Mouse (Mus musculus) hindlimb bud, embryonic 11.5 days (tissue): ENCODE measurements at regions not wholly inside any gene's neighbourhood (a gene's known extent, or its start where the extent isn't known, plus 50 kb on each side); places are given as distances from the start of the nearest gene placed in this dataset.

Experiments used
- DNase-seq: peaks from one replicate; pipeline ENCODE4 v3.0.0-alpha.2; 2012; ENCODE audit warnings: low read depth, low spot score; ENCODE audit errors: extremely low spot score

GRCm38 (mm10) chr5:64494429-64494828 lies 308.8 kb upstream of the Klf3 start:
- no peak for DNase-seq

- DNase-seq: no peak
Observed at GRCm38 (mm10) chr5:64496853-64497252, 306.3 kb upstream of the Klf3 start.

- no peak for DNase-seq
Observed at GRCm38 (mm10) chr5:64498431-64498830, 304.8 kb upstream of the Klf3 start.

DNA sequence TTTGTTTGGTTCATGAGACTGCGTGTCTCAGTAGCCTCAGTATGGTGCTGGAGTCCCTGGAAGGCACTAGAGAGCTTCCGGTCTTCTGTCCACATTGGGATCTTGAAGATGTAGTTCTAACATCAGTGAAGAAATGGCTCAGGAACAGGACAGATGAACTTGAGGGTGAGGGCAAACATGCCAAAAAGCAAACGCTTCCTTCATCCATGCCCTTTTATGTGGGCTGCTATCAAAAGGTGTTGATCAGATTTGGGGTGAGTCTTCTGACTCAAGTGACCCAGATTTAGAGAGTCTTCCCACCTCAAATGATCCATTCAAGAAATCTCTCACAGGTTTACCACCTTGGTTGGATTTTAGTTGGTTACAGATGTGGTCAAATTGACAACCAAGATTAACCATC lies 304.1 kb upstream of the Klf3 start:
- no peak for DNase-seq

DNA sequence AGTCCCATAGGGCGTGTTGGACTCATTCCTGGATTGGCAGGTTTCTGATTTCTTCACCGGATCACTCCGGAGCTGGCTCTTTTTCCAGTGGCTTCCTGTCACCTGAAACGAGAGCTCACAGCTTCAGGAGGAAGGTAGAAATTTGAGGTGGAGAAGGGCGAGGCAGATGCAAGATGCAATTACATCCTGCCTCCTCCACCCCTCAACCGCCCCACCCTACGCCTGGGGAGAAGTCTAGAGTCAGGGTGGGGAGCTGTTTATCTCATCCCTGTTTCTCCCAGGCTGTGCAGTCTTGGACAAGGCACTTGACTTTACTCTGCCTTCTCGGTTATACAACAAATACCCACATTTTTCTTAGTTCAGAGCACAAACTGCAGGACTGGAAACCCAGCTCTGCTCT lies 302.8 kb upstream of the Klf3 start:
- DNase-seq: no peak

- no peak for DNase-seq
Observed at GRCm38 (mm10) chr5:64500866-64501265, 302.3 kb upstream of the Klf3 start.

GRCm38 (mm10) chr5:64501746-64502145 lies 301.4 kb upstream of the Klf3 start:
- no peak for DNase-seq

DNA sequence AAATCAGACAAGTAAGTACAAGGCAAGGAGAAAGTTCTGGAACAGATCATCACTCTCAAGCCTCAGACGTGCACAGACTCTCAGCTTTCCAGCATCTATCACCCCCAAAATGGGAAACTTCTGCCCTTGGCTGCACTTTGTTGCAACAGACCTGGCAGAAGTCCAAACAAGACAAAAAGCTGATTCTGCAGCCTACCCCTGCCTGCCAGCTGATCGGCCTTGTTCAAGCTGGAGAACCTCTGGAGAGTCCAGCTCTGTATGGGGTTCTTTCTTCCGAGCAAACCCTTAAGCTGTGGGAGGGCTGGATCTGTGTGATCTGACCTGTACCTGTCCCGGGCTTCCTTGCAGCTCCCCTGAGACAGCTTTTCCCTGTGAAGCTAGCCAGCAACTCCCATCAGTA lies 299.7 kb upstream of the Klf3 start:
- DNase-seq: no peak

DNA sequence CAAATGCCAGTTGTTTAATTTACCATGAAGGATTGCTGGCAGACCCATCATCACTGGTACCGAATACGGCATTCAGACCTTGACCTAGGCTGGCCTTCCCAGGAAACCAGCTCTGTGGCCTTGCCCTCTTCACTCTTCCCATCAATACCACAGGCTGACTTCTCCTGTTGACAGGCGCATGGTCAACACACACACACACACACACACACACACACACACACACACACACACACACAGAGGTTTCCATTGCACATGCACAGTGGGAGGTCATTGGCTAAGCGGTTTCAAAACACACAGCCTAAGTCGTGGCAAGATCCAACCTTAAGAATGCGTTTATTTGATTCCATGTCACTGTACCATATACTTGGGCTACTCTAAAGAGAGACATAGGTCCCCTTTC lies 298.7 kb upstream of the Klf3 start:
- DNase-seq: no peak

DNA sequence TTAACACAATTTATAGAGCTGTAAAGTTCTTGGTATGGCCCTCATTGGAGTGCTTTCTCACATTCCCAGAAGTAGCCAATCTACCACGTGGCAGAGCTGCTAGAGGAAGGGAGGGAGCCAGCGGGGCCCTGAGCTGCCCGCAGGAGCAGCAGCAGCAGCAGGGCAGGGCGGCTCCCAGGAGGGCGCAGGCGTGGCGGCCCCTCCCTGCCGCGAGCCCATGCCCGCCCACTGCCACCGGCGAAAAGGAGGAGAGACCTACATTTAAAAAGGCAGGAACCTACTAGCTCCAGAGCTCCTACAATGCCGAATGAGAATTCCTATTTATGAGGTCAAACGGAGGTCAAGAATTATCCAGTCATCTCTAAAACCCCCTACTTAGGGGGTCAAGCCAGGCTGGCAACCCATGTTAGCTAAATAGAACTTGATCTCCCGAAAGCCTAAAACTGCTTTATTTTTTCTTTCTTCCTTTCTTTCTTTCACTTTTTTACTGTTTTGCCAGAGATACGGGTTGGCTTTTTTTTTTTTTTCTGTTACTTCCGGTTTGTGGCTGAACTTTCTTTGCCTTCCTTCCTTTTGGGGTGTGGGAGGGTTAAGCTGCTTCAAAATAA lies 297.9 kb upstream of the Klf3 start:
- no peak for DNase-seq

- no peak for DNase-seq
Observed at GRCm38 (mm10) chr5:64505835-64506600, 297.2 kb upstream of the Klf3 start.

GRCm38 (mm10) chr5:64508565-64508964 lies 294.6 kb upstream of the Klf3 start:
- DNase-seq: no peak

DNA sequence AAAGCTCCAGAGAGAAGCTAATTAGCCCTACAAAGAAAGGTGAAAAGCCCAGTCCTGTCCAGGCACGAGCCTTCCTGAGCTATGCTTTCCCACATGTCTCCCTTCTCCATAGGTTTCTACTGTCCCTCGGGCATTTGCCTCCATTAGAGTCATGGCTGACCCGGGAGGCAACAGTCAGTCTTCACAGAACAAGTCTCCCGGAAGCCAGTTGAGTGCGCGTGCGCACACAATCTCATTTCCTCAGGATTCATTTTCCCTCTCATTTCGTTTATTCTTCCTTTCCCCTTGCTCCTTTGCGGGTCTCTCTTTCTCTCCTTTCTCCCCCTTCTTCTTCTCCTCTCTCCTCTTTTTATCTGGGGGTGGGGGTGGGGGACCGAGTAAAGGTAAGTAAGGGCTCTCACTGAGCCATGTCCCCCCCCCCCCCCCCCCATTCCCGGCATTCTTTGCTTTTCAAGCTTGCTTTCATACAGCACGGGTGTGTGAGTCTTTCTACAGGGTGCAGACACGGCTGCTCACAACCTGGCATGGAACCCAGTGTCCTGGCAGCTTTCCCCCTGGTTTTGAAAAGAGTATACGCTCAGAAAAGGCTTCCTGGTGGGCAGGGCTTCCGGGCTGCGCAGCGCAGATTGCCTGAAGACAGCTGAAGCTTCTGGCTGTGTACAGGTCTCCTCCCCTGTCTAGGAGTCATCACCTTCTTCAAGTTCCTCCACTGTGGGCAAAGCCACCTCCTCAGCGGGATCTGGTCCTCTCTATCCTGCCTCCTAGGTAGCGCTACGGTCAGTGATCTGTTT lies 289.8 kb upstream of the Klf3 start:
- DNase-seq: no peak

GRCm38 (mm10) chr5:64516115-64516665 lies 287.0 kb upstream of the Klf3 start:
- DNase-seq: no peak

- DNase-seq: no peak
Observed at GRCm38 (mm10) chr5:64517241-64517640, 285.9 kb upstream of the Klf3 start.

DNA sequence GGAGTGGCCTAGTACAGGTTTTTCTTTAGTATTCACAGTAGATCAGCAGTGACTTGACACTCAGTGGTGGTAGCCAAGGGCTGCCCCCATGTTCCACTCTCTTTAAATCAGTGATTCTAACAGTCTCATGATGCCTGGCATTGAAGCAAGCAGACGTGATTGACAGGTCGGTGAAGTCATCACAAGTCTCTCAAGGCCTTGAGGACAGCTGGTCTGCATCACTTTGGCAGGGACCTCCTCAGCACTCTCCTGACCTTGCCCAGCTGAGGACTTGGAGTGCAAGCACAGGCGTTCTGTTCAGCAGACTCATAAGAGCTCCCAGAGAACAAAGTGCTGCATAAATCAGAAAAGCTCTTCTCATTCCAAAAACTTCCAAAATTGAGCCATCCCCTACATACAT lies 285.4 kb upstream of the Klf3 start:
- no peak for DNase-seq

GRCm38 (mm10) chr5:64519036-64519435 lies 284.2 kb upstream of the Klf3 start:
- DNase-seq: no peak

GRCm38 (mm10) chr5:64519731-64520130 lies 283.5 kb upstream of the Klf3 start:
- no peak for DNase-seq

DNA sequence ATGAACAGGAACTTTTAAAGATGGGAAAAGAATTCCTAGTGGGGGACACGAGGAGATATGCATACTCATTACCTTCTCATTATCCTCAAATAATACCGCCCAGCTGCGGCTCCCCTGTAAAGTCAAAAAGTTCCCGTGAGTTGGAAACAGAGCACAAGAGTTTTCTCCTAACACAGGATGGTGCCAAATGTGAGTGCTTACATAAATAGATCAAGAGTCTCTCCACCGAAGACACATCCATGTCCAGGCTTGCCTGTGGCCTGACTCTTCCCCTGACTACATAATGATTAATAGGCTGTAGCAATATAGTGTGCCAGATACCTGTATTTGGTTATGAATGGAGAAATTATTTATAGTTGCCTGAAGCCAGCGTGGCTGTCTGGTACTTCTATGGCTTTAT lies 281.8 kb upstream of the Klf3 start:
- no peak for DNase-seq

DNA sequence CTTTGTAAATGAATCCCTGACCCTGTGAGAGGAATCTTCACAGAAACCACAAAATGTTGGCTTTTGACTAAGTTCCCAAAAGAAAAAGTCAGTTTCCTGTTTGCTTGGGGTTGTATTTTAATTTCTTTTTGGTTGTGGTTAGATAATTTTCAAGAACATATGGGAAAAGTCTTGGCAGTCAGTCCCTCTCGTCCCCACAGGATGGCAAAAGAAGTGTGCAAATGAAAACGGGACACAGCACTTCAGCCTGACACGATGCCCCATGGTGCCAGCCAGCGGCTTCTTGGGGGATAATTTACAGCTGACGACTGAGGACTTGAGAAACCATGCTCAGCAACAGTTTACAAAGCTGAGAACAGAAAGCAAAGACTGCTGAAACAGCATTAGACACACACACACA lies 281.2 kb upstream of the Klf3 start:
- no peak for DNase-seq

- DNase-seq: no peak
Observed at GRCm38 (mm10) chr5:64526521-64526920, 276.7 kb upstream of the Klf3 start.

DNA sequence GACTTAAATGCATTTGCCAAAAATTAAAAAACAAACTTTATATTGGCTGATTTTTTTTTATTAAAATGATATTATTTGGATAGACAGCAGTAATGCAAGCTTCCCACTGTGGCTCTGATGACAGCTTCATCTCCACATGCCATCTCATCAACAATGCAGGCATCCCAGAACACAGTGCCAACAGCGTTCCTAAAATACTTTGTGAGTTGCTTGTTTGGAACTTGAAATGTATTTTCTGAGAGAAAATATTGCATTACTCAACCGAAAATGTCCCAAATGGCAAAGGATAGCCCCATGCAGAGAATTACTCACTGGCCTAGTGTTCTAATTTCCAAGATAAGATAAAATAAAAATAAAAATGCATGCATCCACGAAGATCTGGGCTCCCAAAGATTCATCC lies 275.2 kb upstream of the Klf3 start:
- no peak for DNase-seq
